ENCODE assay signal across 19 mouse cellular contexts in the genomic region with DNA sequence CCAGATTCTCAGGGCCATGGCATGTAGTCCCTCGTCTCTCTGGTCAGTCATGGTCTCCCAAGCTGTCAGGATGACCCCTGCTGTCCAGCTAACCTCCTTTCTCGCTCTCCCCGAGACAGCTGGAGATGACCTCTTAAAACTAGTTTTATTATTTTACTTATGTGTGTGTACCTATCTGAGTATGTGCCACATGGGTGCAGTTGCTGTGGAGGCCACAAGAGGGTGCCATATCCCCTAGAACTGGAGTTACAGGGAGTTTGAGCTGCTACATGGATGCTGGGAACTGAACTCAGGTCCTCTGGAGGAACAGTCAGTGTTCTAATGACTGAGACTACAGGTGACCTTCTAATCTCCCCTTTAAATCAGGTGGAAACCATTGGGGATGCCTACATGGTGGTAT. TPM values are rescaled to one million over a fixed set of nuclear protein-coding genes. Genes with fewer than 3 reads are reported as not detected.
DNase-seq lines count a peak whose midpoint lies in the region; ATAC-seq and TF ChIP-seq lines count a peak whose summit lies in the region.
"Had no signal": no experiment of that assay in that cellular context is flagged by ENCODE, and none has a peak within 500 bp of the region (broad histone marks: within the 10 kb centered on the region; RNA-seq: fewer than 3 reads in every experiment).

No protein-coding gene starts in this region.

- H3K9me3 ChIP-seq in hindbrain, postnatal 0 days (ENCODE audit: low read length): no peaks in the 10 kb centered on the region
- H3K9me3 ChIP-seq in hindbrain, embryonic 16.5 days (ENCODE audit: control insufficient read depth, low read length): peaks cover 2% of the 10 kb centered on the region; the same call in 1 of the 2 replicates
- peaks cover 5% of the 10 kb centered on the region; the same call in 1 of the 2 replicates for H3K9me3 ChIP-seq in lung, embryonic 14.5 days (ENCODE audit: low read depth, low read length)
- H3K9me3 ChIP-seq in G1E (replicated peaks): peaks cover 9% of the 10 kb centered on the region

- no peak overlapping the region for H3K9ac ChIP-seq in hindbrain, postnatal 0 days (replicated peaks; ENCODE audit: low read length)
- H3K9ac ChIP-seq in hindbrain, embryonic 16.5 days (ENCODE audit: low read depth, low read length): no peak overlapping the region
- H3K9ac ChIP-seq in lung, embryonic 14.5 days: no peak overlapping the region
- H3K9ac ChIP-seq: hindbrain, embryonic 15.5 days; kidney, embryonic 15.5 days; limb, embryonic 15.5 days had no signal

- no peak for ATAC-seq in hindbrain, postnatal 0 days
- no peak for ATAC-seq in hindbrain, embryonic 16.5 days
- no peak for ATAC-seq in lung, embryonic 14.5 days (ENCODE audit: insufficient read depth)
- ATAC-seq in G1E (ENCODE audit: extremely low read depth, insufficient number of reproducible peaks, low FRiP score, poor library complexity, severe bottlenecking): no peak
- ATAC-seq: forebrain, embryonic 14.5 days had no signal

- peaks cover 3% of the 10 kb centered on the region; the same call in 1 of the 2 replicates for H3K36me3 ChIP-seq in hindbrain, postnatal 0 days (ENCODE audit: insufficient read depth, low read length)
- H3K36me3 ChIP-seq in hindbrain, embryonic 16.5 days (ENCODE audit: control insufficient read depth, insufficient read depth, low read length): peaks cover 4% of the 10 kb centered on the region; the same call in 1 of the 2 replicates
- peaks cover 8% of the 10 kb centered on the region; the same call in 1 of the 2 replicates for H3K36me3 ChIP-seq in lung, embryonic 14.5 days (ENCODE audit: insufficient read depth)
- H3K36me3 ChIP-seq in G1E (replicated peaks): peaks cover 7% of the 10 kb centered on the region

- H3K4me3 ChIP-seq in hindbrain, postnatal 0 days (ENCODE audit: low read length): no peak overlapping the region
- H3K4me3 ChIP-seq in hindbrain, embryonic 16.5 days (ENCODE audit: low read length): no peak overlapping the region
- H3K4me3 ChIP-seq in lung, embryonic 14.5 days (ENCODE audit: low read depth, low read length): no peak overlapping the region
- H3K4me3 ChIP-seq in G1E (ENCODE audit: low read depth, low read length): no peak overlapping the region
- H3K4me3 ChIP-seq: hindbrain, embryonic 15.5 days; kidney, embryonic 15.5 days; limb, embryonic 15.5 days had no signal

- DNase-seq in hindbrain, postnatal 0 days (ENCODE audit: low spot score): no peak
- DNase-seq in lung, embryonic 14.5 days: no peak
- no peak for DNase-seq in lung, postnatal 36 days
- DNase-seq in G1E (ENCODE audit: low spot score): no peak
- no peak for DNase-seq in brain, embryonic 14.5 days (ENCODE audit: low read depth)
- DNase-seq in spleen, adult 12 weeks (ENCODE audit: low spot score): no peak
- DNase-seq: cerebellum, adult 18-20 months; embryo, embryonic 11 days; heart, adult 18-20 months; heart, postnatal 14 days; lung, postnatal 14 days; midbrain, embryonic 14.5 days; right cerebral cortex, postnatal 14 days; thymus, adult 18-20 months had no signal

- no peaks in the 10 kb centered on the region for H3K4me1 ChIP-seq in hindbrain, postnatal 0 days (ENCODE audit: insufficient read depth, low read length)
- peaks cover 6% of the 10 kb centered on the region for H3K4me1 ChIP-seq in hindbrain, embryonic 16.5 days (ENCODE audit: control insufficient read depth, insufficient read depth, low read depth, low read length)
- no peaks in the 10 kb centered on the region for H3K4me1 ChIP-seq in lung, embryonic 14.5 days (ENCODE audit: insufficient read depth)
- no peaks in the 10 kb centered on the region for H3K4me1 ChIP-seq in G1E (ENCODE audit: insufficient read depth, low read depth, low read length)
- H3K4me1 ChIP-seq: limb, embryonic 15.5 days had no signal

- H3K27me3 ChIP-seq in hindbrain, postnatal 0 days (ENCODE audit: insufficient read depth, low read length): no peaks in the 10 kb centered on the region
- no peaks in the 10 kb centered on the region for H3K27me3 ChIP-seq in hindbrain, embryonic 16.5 days (replicated peaks; ENCODE audit: control insufficient read depth, insufficient read depth, low read length)
- no peaks in the 10 kb centered on the region for H3K27me3 ChIP-seq in lung, embryonic 14.5 days (ENCODE audit: insufficient read depth, low read length)
- peaks cover 27% of the 10 kb centered on the region for H3K27me3 ChIP-seq in G1E (ENCODE audit: insufficient read depth, low read length)
- H3K27me3 ChIP-seq: hindbrain, embryonic 15.5 days; kidney, embryonic 15.5 days; limb, embryonic 15.5 days had no signal

- TF ChIP-seq CTCF in hindbrain, postnatal 0 days (IDR thresholded peaks at IDR 0.05; ENCODE audit: low read depth): peak; percentile 55
- TF ChIP-seq CTCF in lung, embryonic 14.5 days (IDR thresholded peaks at IDR 0.05; ENCODE audit: low read depth): peak; percentile 35
- 0 out of 2 replicates have a peak, but pooled peaks have one; percentile 13 for TF ChIP-seq CTCF in G1E (IDR thresholded peaks at IDR 0.05; ENCODE audit: low read depth, low read length)
- TF ChIP-seq CTCF in brain, embryonic 14.5 days (IDR thresholded peaks at IDR 0.05; ENCODE audit: borderline replicate concordance, extremely low read depth, insufficient read depth, insufficient read length): peak; percentile 31; the same call in 1 of the 2 replicates

- H3K27ac ChIP-seq in hindbrain, postnatal 0 days: no peak overlapping the region
- H3K27ac ChIP-seq in hindbrain, embryonic 16.5 days (ENCODE audit: low read depth, low read length): no peak overlapping the region
- H3K27ac ChIP-seq in lung, embryonic 14.5 days (ENCODE audit: low read depth): no peak overlapping the region
- H3K27ac ChIP-seq: hindbrain, embryonic 15.5 days; kidney, embryonic 15.5 days; limb, embryonic 15.5 days had no signal

- TF ChIP-seq POLR2A in brain, embryonic 14.5 days (IDR thresholded peaks at IDR 0.05; ENCODE audit: borderline replicate concordance, extremely low read depth, insufficient read depth, insufficient read length, poor library complexity, severe bottlenecking): no peak

- WGBS in hindbrain, postnatal 0 days: 95% methylated on average over 3 of the region's 3 CpGs
- 94% methylated on average over 3 of the region's 3 CpGs for WGBS in hindbrain, embryonic 16.5 days
- WGBS in lung, embryonic 14.5 days: 92% methylated on average over 3 of the region's 3 CpGs

- no peak overlapping the region for H3K4me2 ChIP-seq in hindbrain, postnatal 0 days (ENCODE audit: low read depth, low read length)
- no peak overlapping the region for H3K4me2 ChIP-seq in hindbrain, embryonic 16.5 days (ENCODE audit: low read length)
- H3K4me2 ChIP-seq in lung, embryonic 14.5 days: no peak overlapping the region
- H3K4me2 ChIP-seq: hindbrain, embryonic 15.5 days; kidney, embryonic 15.5 days; limb, embryonic 15.5 days had no signal

RNA-seq across cellular contexts. Expression of gene Spag8, which starts 3.6 kb away (rescaled TPM):
- 6.8 and 17.0 TPM in 2 replicates for total RNA-seq in hindbrain, postnatal 0 days (2014; rRNA removed)
- polyA plus RNA-seq in hindbrain, postnatal 0 days (2015; fragmentation: Nextera tagmentation; extraction: Ambion mirVana): 7.8 and 8.2 TPM in 2 replicates
- 9.3 and 10.3 TPM in 2 replicates for polyA plus RNA-seq in hindbrain, embryonic 16.5 days (2015; fragmentation: Nextera tagmentation; extraction: Ambion mirVana)
- 0.68 and 1.6 TPM in 2 replicates for polyA plus RNA-seq in lung, embryonic 14.5 days (2014; fragmentation: Nextera tagmentation; extraction: Ambion mirVana)
- total RNA-seq in G1E (2014; fragmentation: Nextera tagmentation) (0.73 TPM in 1 of 2 replicates, not detected in the other), G1E (2017) (0.33 and 0.41 TPM in 2 replicates)
- not detected in 2 replicates for polyA plus RNA-seq in G1E (2012)
- polyA plus RNA-seq in brain, embryonic 14.5 days (2012; rRNA removed): 7.3 and 9.0 TPM in 2 replicates
- total RNA-seq: heart, adult 18-20 months had no signal

RNA-seq across cellular contexts. Expression of gene Hint2, which starts 6.5 kb away (rescaled TPM):
- total RNA-seq in hindbrain, postnatal 0 days (2014; rRNA removed): 86.8 and 131 TPM in 2 replicates
- 98.7 and 107 TPM in 2 replicates for polyA plus RNA-seq in hindbrain, postnatal 0 days (2015; fragmentation: Nextera tagmentation; extraction: Ambion mirVana)
- 68.7 and 77.8 TPM in 2 replicates for polyA plus RNA-seq in hindbrain, embryonic 16.5 days (2015; fragmentation: Nextera tagmentation; extraction: Ambion mirVana)
- polyA plus RNA-seq in lung, embryonic 14.5 days (2014; fragmentation: Nextera tagmentation; extraction: Ambion mirVana): 84.0 and 97.7 TPM in 2 replicates
- total RNA-seq in G1E (2014; fragmentation: Nextera tagmentation) (16.2 and 18.7 TPM in 2 replicates), G1E (2017) (58.3 and 63.1 TPM in 2 replicates)
- polyA plus RNA-seq in G1E (2012): 42.4 and 50.2 TPM in 2 replicates
- polyA plus RNA-seq in brain, embryonic 14.5 days (2012; rRNA removed): 43.0 and 64.6 TPM in 2 replicates

RNA-seq across cellular contexts. Expression of gene Npr2, which starts 18.0 kb away (rescaled TPM):
- total RNA-seq in hindbrain, postnatal 0 days (2014; rRNA removed): 25.0 and 41.3 TPM in 2 replicates
- 8.8 and 8.9 TPM in 2 replicates for polyA plus RNA-seq in hindbrain, postnatal 0 days (2015; fragmentation: Nextera tagmentation; extraction: Ambion mirVana)
- polyA plus RNA-seq in hindbrain, embryonic 16.5 days (2015; fragmentation: Nextera tagmentation; extraction: Ambion mirVana): 10.8 and 12.6 TPM in 2 replicates
- polyA plus RNA-seq in lung, embryonic 14.5 days (2014; fragmentation: Nextera tagmentation; extraction: Ambion mirVana): 11.2 and 13.7 TPM in 2 replicates
- total RNA-seq in G1E (2014; fragmentation: Nextera tagmentation) (6.3 TPM in 1 of 2 replicates, not detected in the other), G1E (2017) (0.23 and 0.44 TPM in 2 replicates)
- polyA plus RNA-seq in G1E (2012): 0.04 TPM in 2 replicates
- 61.7 and 65.6 TPM in 2 replicates for polyA plus RNA-seq in brain, embryonic 14.5 days (2012; rRNA removed)

RNA-seq across cellular contexts. Expression of gene Tmem8b, which starts 19.0 kb away (rescaled TPM):
- total RNA-seq in hindbrain, postnatal 0 days (2014; rRNA removed): 25.3 and 31.6 TPM in 2 replicates
- 10.3 and 11.4 TPM in 2 replicates for polyA plus RNA-seq in hindbrain, postnatal 0 days (2015; fragmentation: Nextera tagmentation; extraction: Ambion mirVana)
- polyA plus RNA-seq in hindbrain, embryonic 16.5 days (2015; fragmentation: Nextera tagmentation; extraction: Ambion mirVana): 12.0 and 13.9 TPM in 2 replicates
- polyA plus RNA-seq in lung, embryonic 14.5 days (2014; fragmentation: Nextera tagmentation; extraction: Ambion mirVana): 2.8 and 3.5 TPM in 2 replicates
- total RNA-seq in G1E (2014; fragmentation: Nextera tagmentation) (2.9 and 6.0 TPM in 2 replicates), G1E (2017) (0.76 and 1.1 TPM in 2 replicates)
- 2.9 and 3.6 TPM in 2 replicates for polyA plus RNA-seq in G1E (2012)
- 27.0 and 42.0 TPM in 2 replicates for polyA plus RNA-seq in brain, embryonic 14.5 days (2012; rRNA removed)

RNA-seq across cellular contexts. Expression of gene Fam221b, which starts 19.2 kb away (rescaled TPM):
- not detected in 2 replicates for total RNA-seq in hindbrain, postnatal 0 days (2014; rRNA removed)
- 1.4 and 1.6 TPM in 2 replicates for polyA plus RNA-seq in hindbrain, postnatal 0 days (2015; fragmentation: Nextera tagmentation; extraction: Ambion mirVana)
- 1.5 and 2.0 TPM in 2 replicates for polyA plus RNA-seq in hindbrain, embryonic 16.5 days (2015; fragmentation: Nextera tagmentation; extraction: Ambion mirVana)
- polyA plus RNA-seq in lung, embryonic 14.5 days (2014; fragmentation: Nextera tagmentation; extraction: Ambion mirVana): 3.2 and 3.4 TPM in 2 replicates
- total RNA-seq in G1E (2014; fragmentation: Nextera tagmentation): 0.34 TPM in 1 of 2 replicates, not detected in the other
- total RNA-seq in G1E (2017): 0.49 and 0.58 TPM in 2 replicates
- polyA plus RNA-seq in G1E (2012): 0.05 and 0.10 TPM in 2 replicates
- polyA plus RNA-seq in brain, embryonic 14.5 days (2012; rRNA removed): 0.23 and 0.34 TPM in 2 replicates
